Mouse (Mus musculus) erythroblast, embryonic 14.5 days (primary cell): Measurements from ENCODE around the gene Anxa5.

Source experiments
- GATA1 ChIP-seq: IDR thresholded peaks from 2 replicates; pipeline ENCODE4 v1.6.1; 2012; ENCODE audit warnings: low read length, inconsistent platforms, mixed read lengths
- TAL1 ChIP-seq: IDR thresholded peaks from 3 replicates; pipeline ENCODE4 v1.6.1; 2012; ENCODE audit warnings: low read length, inconsistent platforms, mixed read lengths

DNA sequence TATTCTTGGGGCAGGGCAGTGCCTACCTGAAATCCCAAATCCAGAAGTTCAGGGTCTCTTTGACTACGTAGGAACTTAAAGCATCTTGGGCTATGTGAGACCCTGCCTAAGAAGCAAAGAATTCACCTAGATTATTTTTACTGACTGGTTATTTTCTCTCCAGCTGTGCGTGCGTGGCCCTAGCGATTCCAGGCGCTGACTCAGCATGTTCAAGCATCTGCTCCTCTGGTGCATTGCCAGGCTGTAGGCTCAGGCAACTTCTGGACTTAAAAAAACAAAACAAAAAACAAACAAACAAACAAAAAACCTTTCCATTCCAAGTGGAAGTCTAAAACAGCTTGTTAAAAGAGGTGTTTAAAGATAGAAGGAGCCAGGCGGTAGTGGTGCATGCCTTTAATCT lies 22.5 kb upstream of the Anxa5 start:
- TF ChIP-seq GATA1 (no peak), TAL1 (no peak)
